Mouse (Mus musculus) heart, embryonic 10.5 days (tissue): ENCODE measurements at regions not wholly inside any gene's neighbourhood (a gene's known extent, or its start where the extent isn't known, plus 50 kb on each side); places are given as distances from the start of the nearest gene placed in this dataset.

Experiments used
- DNase-seq: peaks from one replicate; pipeline ENCODE4 v3.0.0-alpha.2; 2017; ENCODE audit warnings: low spot score
- H3K27ac ChIP-seq: fragments of 300-500 bp; sonication (generic); 2 replicates; pipeline ENCODE4 v1.5.1; 2016; ENCODE audit warnings: mild to moderate bottlenecking
- H3K27me3 ChIP-seq: fragments of 300-500 bp; sonication (generic); 2 replicates; pipeline ENCODE4 v1.6.1; 2016; ENCODE audit warnings: mild to moderate bottlenecking; ENCODE audit not compliant: poor library complexity, insufficient read depth, severe bottlenecking
- H3K36me3 ChIP-seq: fragments of 300-500 bp; sonication (generic); 2 replicates; pipeline ENCODE4 v1.6.1; 2016; ENCODE audit warnings: mild to moderate bottlenecking, moderate library complexity
- H3K4me1 ChIP-seq: fragments of 300-500 bp; sonication (generic); 2 replicates; pipeline ENCODE4 v1.6.1; 2016; ENCODE audit warnings: mild to moderate bottlenecking
- H3K4me3 ChIP-seq: fragments of 300-500 bp; sonication (generic); 2 replicates; pipeline ENCODE4 v1.5.1; 2016; ENCODE audit warnings: mild to moderate bottlenecking, moderate library complexity
- H3K9me3 ChIP-seq: fragments of 300-500 bp; sonication (generic); 2 replicates; pipeline ENCODE4 v1.6.1; 2016; ENCODE audit warnings: mild to moderate bottlenecking, moderate library complexity
- WGBS: fragments of 180-500 bp; shearing (Covaris S2); methylation state at CpG from one replicate; pipeline ENCODE4 v1.1.7; 2016; 5-methylcytosine and 5-hydroxymethylcytosine counted together

GRCm38 (mm10) chr5:45036430-45036829 lies 236.9 kb upstream of the Ldb2 start:
- WGBS: 63% methylated on average over 1 of the region's 1 CpGs
- Histone ChIP-seq H3K9me3 (no peaks in the 10 kb centered on the region), H3K4me3 (no peak overlapping the region), H3K27me3 (no peaks in the 10 kb centered on the region), H3K36me3 (no peaks in the 10 kb centered on the region), H3K27ac (no peak overlapping the region), H3K4me1 (no peaks in the 10 kb centered on the region)
- no peak for DNase-seq

- no peak overlapping the region for H3K4me3 ChIP-seq
Measured at GRCm38 (mm10) chr5:45033146-45033545, 233.7 kb upstream of the Ldb2 start.

GRCm38 (mm10) chr5:45027876-45028275 lies 228.4 kb upstream of the Ldb2 start:
- no peak overlapping the region for H3K27ac ChIP-seq
- H3K36me3 ChIP-seq: no peaks in the 10 kb centered on the region
- H3K27me3 ChIP-seq: no peaks in the 10 kb centered on the region
- no peak for DNase-seq
- no peaks in the 10 kb centered on the region for H3K9me3 ChIP-seq
- no peak overlapping the region for H3K4me3 ChIP-seq
- WGBS: 38% methylated on average over 3 of the region's 3 CpGs
- H3K4me1 ChIP-seq: no peaks in the 10 kb centered on the region

More at GRCm38 (mm10) chr5:45033146-45033545, 233.7 kb upstream of the Ldb2 start:
- Histone ChIP-seq H3K4me1 (no peaks in the 10 kb centered on the region), H3K27ac (no peak overlapping the region), H3K27me3 (no peaks in the 10 kb centered on the region), H3K36me3 (no peaks in the 10 kb centered on the region), H3K9me3 (no peaks in the 10 kb centered on the region)
- 64% methylated on average over 1 of the region's 1 CpGs for WGBS
- DNase-seq: no peak

- Histone ChIP-seq H3K4me3 (no peak overlapping the region), H3K36me3 (no peaks in the 10 kb centered on the region), H3K9me3 (no peaks in the 10 kb centered on the region), H3K27me3 (no peaks in the 10 kb centered on the region), H3K27ac (no peak overlapping the region), H3K4me1 (no peaks in the 10 kb centered on the region)
- no peak for DNase-seq
- 89% methylated on average over 2 of the region's 2 CpGs for WGBS
Measured at GRCm38 (mm10) chr5:45025383-45025782, 225.9 kb upstream of the Ldb2 start.

- 62% methylated on average over 2 of the region's 2 CpGs for WGBS
- Histone ChIP-seq H3K9me3 (no peaks in the 10 kb centered on the region), H3K27ac (no peak overlapping the region), H3K27me3 (no peaks in the 10 kb centered on the region), H3K4me3 (no peak overlapping the region), H3K4me1 (no peaks in the 10 kb centered on the region), H3K36me3 (no peaks in the 10 kb centered on the region)
- DNase-seq: no peak
Measured at GRCm38 (mm10) chr5:45007930-45008329, 208.4 kb upstream of the Ldb2 start.

GRCm38 (mm10) chr5:45000996-45001395 lies 201.5 kb upstream of the Ldb2 start:
- Histone ChIP-seq H3K4me3 (no peak overlapping the region), H3K27ac (no peak overlapping the region), H3K4me1 (no peaks in the 10 kb centered on the region), H3K9me3 (no peaks in the 10 kb centered on the region), H3K36me3 (no peaks in the 10 kb centered on the region), H3K27me3 (no peaks in the 10 kb centered on the region)
- DNase-seq: no peak

- 83% methylated on average over 3 of the region's 3 CpGs for WGBS
- no peaks in the 10 kb centered on the region for H3K36me3 ChIP-seq
- no peaks in the 10 kb centered on the region for H3K9me3 ChIP-seq
- H3K4me1 ChIP-seq: no peaks in the 10 kb centered on the region
- H3K27ac ChIP-seq: no peak overlapping the region
- no peak for DNase-seq
- H3K27me3 ChIP-seq: no peaks in the 10 kb centered on the region
- H3K4me3 ChIP-seq: no peak overlapping the region
Measured at GRCm38 (mm10) chr5:44999032-44999431, 199.6 kb upstream of the Ldb2 start.

GRCm38 (mm10) chr5:44975456-44976195 lies 176.1 kb upstream of the Ldb2 start:
- WGBS: 36% methylated on average over 9 of the region's 9 CpGs
- DNase-seq: no peak
- H3K27me3 ChIP-seq: no peaks in the 10 kb centered on the region
- H3K27ac ChIP-seq: peak overlapping the region; percentile 57
- no peak overlapping the region for H3K4me3 ChIP-seq
- H3K36me3 ChIP-seq: no peaks in the 10 kb centered on the region
- no peaks in the 10 kb centered on the region for H3K9me3 ChIP-seq
- peaks cover 6% of the 10 kb centered on the region; the same call in 1 of the 2 replicates for H3K4me1 ChIP-seq

GRCm38 (mm10) chr5:44943023-44943921 lies 143.8 kb upstream of the Ldb2 start:
- WGBS: 54% methylated on average over 7 of the region's 7 CpGs
- H3K9me3 ChIP-seq: no peaks in the 10 kb centered on the region
- no peaks in the 10 kb centered on the region for H3K36me3 ChIP-seq
- no peaks in the 10 kb centered on the region for H3K27me3 ChIP-seq
- no peaks in the 10 kb centered on the region for H3K4me1 ChIP-seq
- no peak overlapping the region for H3K4me3 ChIP-seq
- DNase-seq: no peak
- H3K27ac ChIP-seq: no peak overlapping the region

GRCm38 (mm10) chr5:44942575-44942974 lies 143.1 kb upstream of the Ldb2 start:
- no peak for DNase-seq
- Histone ChIP-seq H3K4me3 (no peak overlapping the region), H3K27ac (no peak overlapping the region), H3K36me3 (no peaks in the 10 kb centered on the region), H3K9me3 (no peaks in the 10 kb centered on the region), H3K27me3 (no peaks in the 10 kb centered on the region), H3K4me1 (no peaks in the 10 kb centered on the region)
- WGBS: 62% methylated on average over 2 of the region's 2 CpGs

- 38% methylated on average over 2 of the region's 2 CpGs for WGBS
- no peaks in the 10 kb centered on the region for H3K4me1 ChIP-seq
- no peak overlapping the region for H3K27ac ChIP-seq
- no peaks in the 10 kb centered on the region for H3K9me3 ChIP-seq
- no peaks in the 10 kb centered on the region for H3K27me3 ChIP-seq
- DNase-seq: no peak
- H3K36me3 ChIP-seq: no peaks in the 10 kb centered on the region
- no peak overlapping the region for H3K4me3 ChIP-seq
Measured at GRCm38 (mm10) chr5:44925476-44925875, 126.0 kb upstream of the Ldb2 start.

GRCm38 (mm10) chr5:44922129-44922775 lies 122.8 kb upstream of the Ldb2 start:
- H3K27me3 ChIP-seq: no peaks in the 10 kb centered on the region
- no peak overlapping the region for H3K4me3 ChIP-seq
- no peaks in the 10 kb centered on the region for H3K36me3 ChIP-seq
- H3K27ac ChIP-seq: no peak overlapping the region
- no peak for DNase-seq
- H3K4me1 ChIP-seq: no peaks in the 10 kb centered on the region
- 59% methylated on average over 2 of the region's 2 CpGs for WGBS
- no peaks in the 10 kb centered on the region for H3K9me3 ChIP-seq

- H3K4me1 ChIP-seq: no peaks in the 10 kb centered on the region
- no peak for DNase-seq
- H3K36me3 ChIP-seq: no peaks in the 10 kb centered on the region
- 87% methylated on average over 6 of the region's 6 CpGs for WGBS
- H3K9me3 ChIP-seq: no peaks in the 10 kb centered on the region
- H3K27ac ChIP-seq: no peak overlapping the region
- no peaks in the 10 kb centered on the region for H3K27me3 ChIP-seq
- H3K4me3 ChIP-seq: no peak overlapping the region
Measured at GRCm38 (mm10) chr5:44917816-44918213, 118.3 kb upstream of the Ldb2 start.
